Mouse (Mus musculus): Measurements from ENCODE around the gene Chrna1. TPM values are rescaled to one million over a fixed set of nuclear protein-coding genes. Genes with fewer than 3 reads are reported as not detected.

Chrna1 gene
- polyA plus RNA-seq, 1 experiment, result 0.66 TPM

- 66% methylated on average over 5 of the region's 5 CpGs for WGBS
- TF ChIP-seq CTCF (IDR thresholded peaks at IDR 0.05; ENCODE audit: insufficient read depth, low read length), result no peak
- TF ChIP-seq POLR2A (IDR thresholded peaks at IDR 0.05; ENCODE audit: borderline replicate concordance, extremely low read depth, low read depth, low read length), result no peak
- H3K4me1 ChIP-seq (ENCODE audit: control insufficient read depth, insufficient read depth, low read length), result peaks cover 10% of the 10 kb centered on the region
- no peak for DNase-seq
- no peak overlapping the region for H3K4me3 ChIP-seq (replicated peaks; ENCODE audit: extremely low read depth, low read depth, low read length)
Measured at GRCm38 (mm10) chr2:73596326-73596725, 16.2 kb upstream of the Chrna1 start.

- DNase-seq, result no peak
- Histone ChIP-seq H3K4me3 (replicated peaks; ENCODE audit: extremely low read depth, low read depth, low read length) (no peak overlapping the region), H3K4me1 (ENCODE audit: control insufficient read depth, insufficient read depth, low read length) (peaks cover 10% of the 10 kb centered on the region)
- WGBS, result 52% methylated on average over 2 of the region's 2 CpGs
- no peak for TF ChIP-seq CTCF (IDR thresholded peaks at IDR 0.05; ENCODE audit: insufficient read depth, low read length)
- no peak for TF ChIP-seq POLR2A (IDR thresholded peaks at IDR 0.05; ENCODE audit: borderline replicate concordance, extremely low read depth, low read depth, low read length)
Measured at GRCm38 (mm10) chr2:73593101-73593439, 12.9 kb upstream of the Chrna1 start.

DNA sequence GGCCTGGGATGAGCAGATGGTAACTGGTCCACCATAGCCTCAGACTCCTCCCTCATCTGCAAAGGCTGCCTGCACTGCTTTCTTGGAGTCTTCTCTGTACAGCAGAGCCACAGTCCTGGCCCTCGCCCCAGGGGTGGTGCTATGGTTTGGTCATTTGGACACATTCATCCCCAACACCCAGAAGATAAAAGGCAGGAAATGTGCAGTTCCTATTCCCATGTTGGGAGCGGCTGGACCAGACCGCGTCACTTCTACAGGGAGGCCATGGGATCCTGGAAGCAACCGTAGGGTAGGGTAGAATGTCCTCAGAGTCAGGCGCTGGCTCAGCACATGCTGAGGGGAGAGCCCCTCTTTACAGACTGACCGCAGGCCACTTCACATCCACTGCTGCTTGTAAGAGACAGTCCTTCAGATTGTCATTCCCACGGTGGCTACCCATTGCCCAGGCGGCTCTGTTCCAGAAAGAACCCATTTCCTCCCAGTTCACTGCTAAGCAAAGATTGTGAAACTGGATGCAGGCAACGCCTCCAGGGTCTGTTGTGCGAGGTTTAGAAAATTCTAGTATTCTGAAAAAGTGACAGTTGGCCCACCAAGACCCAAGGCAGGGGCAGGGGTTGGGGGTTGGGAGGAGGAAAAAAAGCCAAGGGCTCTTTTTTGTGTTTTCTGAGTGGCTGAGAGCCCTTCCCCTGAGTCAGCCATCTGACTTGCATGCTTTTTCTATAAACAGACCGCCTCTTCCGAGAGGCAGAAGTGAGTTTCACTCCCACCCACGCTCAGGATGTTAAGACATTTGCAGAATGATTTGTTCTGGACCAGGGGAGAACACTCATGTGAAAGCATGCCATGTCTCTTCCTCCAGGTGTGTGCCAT lies 12.3 kb upstream of the Chrna1 start:
- peak overlapping the region; percentile 29 for H3K4me3 ChIP-seq (replicated peaks; ENCODE audit: extremely low read depth, low read depth, low read length)
- DNase-seq, result peak; percentile 49
- H3K4me1 ChIP-seq (ENCODE audit: control insufficient read depth, insufficient read depth, low read length), result peaks cover 10% of the 10 kb centered on the region
- TF ChIP-seq POLR2A (IDR thresholded peaks at IDR 0.05; ENCODE audit: borderline replicate concordance, extremely low read depth, low read depth, low read length), result 0 out of 2 replicates have a peak, but pooled peaks have one; percentile 58
- TF ChIP-seq CTCF (IDR thresholded peaks at IDR 0.05; ENCODE audit: insufficient read depth, low read length), result no peak
- WGBS, result 23% methylated on average over 14 of the region's 14 CpGs

DNA sequence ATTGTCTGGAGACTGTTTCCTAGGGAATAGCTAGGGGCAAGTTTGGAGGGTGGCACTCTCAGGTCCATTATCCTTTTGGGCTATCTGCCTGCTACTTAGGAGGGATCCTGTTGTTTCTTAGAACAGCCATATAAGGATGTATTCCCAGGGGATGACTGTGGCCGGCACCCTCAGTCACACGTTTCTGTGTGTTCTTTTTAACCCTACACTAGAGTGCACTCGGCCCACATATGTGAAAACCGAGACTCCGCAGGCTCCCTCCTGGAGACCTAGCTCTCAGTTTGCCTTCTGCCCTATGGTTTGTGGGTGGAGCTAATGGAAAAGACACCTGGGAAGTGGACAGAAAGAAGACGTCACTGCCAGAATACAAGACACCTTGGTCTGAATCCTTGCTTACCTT lies 11.1 kb upstream of the Chrna1 start:
- TF ChIP-seq POLR2A (IDR thresholded peaks at IDR 0.05; ENCODE audit: borderline replicate concordance, extremely low read depth, low read depth, low read length), result no peak
- TF ChIP-seq CTCF (IDR thresholded peaks at IDR 0.05; ENCODE audit: insufficient read depth, low read length), result no peak
- DNase-seq, result no peak
- Histone ChIP-seq H3K4me3 (replicated peaks; ENCODE audit: extremely low read depth, low read depth, low read length) (no peak overlapping the region), H3K4me1 (ENCODE audit: control insufficient read depth, insufficient read depth, low read length) (peaks cover 8% of the 10 kb centered on the region)
- 65% methylated on average over 6 of the region's 6 CpGs for WGBS

DNA sequence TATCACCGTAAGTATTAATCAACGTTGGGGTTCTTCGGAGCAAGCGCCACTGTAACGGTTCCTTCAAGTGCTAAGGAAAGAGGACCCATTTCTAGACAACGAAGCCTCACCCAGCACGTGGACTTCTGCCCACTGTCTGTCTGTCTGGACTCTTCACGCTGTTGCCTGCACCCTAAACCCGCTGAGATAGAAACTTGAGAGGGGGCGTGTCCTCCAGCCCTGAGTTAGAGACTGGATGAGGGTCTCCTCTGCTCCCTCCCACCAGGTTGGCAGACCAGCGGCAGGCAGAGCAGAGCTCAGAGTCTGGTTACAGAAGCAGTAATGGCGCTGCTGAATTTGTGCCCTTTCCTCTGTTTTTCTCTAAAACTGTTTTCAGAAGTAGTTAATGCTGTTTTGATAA lies 10.0 kb upstream of the Chrna1 start:
- H3K4me1 ChIP-seq (ENCODE audit: control insufficient read depth, insufficient read depth, low read length), result peaks cover 8% of the 10 kb centered on the region
- H3K4me3 ChIP-seq (replicated peaks; ENCODE audit: extremely low read depth, low read depth, low read length), result no peak overlapping the region
- 41% methylated on average over 12 of the region's 12 CpGs for WGBS
- no peak for DNase-seq
- TF ChIP-seq CTCF (IDR thresholded peaks at IDR 0.05; ENCODE audit: insufficient read depth, low read length) (no peak), POLR2A (IDR thresholded peaks at IDR 0.05; ENCODE audit: borderline replicate concordance, extremely low read depth, low read depth, low read length) (no peak)

- 49% methylated on average over 2 of the region's 2 CpGs for WGBS
- Histone ChIP-seq H3K4me1 (ENCODE audit: control insufficient read depth, insufficient read depth, low read length) (peaks cover 8% of the 10 kb centered on the region), H3K4me3 (replicated peaks; ENCODE audit: extremely low read depth, low read depth, low read length) (no peak overlapping the region)
- TF ChIP-seq POLR2A (IDR thresholded peaks at IDR 0.05; ENCODE audit: borderline replicate concordance, extremely low read depth, low read depth, low read length), result no peak
- TF ChIP-seq CTCF (IDR thresholded peaks at IDR 0.05; ENCODE audit: insufficient read depth, low read length), result no peak
- no peak for DNase-seq
Measured at GRCm38 (mm10) chr2:73588951-73589350, 8.8 kb upstream of the Chrna1 start.

- Histone ChIP-seq H3K4me3 (replicated peaks; ENCODE audit: extremely low read depth, low read depth, low read length) (no peak overlapping the region), H3K4me1 (ENCODE audit: control insufficient read depth, insufficient read depth, low read length) (peaks cover 1% of the 10 kb centered on the region; the same call in 1 of the 2 replicates)
- no peak for DNase-seq
- TF ChIP-seq POLR2A (IDR thresholded peaks at IDR 0.05; ENCODE audit: borderline replicate concordance, extremely low read depth, low read depth, low read length) (no peak), CTCF (IDR thresholded peaks at IDR 0.05; ENCODE audit: insufficient read depth, low read length) (no peak)
- 37% methylated on average over 4 of the region's 4 CpGs for WGBS
Measured at GRCm38 (mm10) chr2:73587109-73587506, 7.0 kb upstream of the Chrna1 start.

DNA sequence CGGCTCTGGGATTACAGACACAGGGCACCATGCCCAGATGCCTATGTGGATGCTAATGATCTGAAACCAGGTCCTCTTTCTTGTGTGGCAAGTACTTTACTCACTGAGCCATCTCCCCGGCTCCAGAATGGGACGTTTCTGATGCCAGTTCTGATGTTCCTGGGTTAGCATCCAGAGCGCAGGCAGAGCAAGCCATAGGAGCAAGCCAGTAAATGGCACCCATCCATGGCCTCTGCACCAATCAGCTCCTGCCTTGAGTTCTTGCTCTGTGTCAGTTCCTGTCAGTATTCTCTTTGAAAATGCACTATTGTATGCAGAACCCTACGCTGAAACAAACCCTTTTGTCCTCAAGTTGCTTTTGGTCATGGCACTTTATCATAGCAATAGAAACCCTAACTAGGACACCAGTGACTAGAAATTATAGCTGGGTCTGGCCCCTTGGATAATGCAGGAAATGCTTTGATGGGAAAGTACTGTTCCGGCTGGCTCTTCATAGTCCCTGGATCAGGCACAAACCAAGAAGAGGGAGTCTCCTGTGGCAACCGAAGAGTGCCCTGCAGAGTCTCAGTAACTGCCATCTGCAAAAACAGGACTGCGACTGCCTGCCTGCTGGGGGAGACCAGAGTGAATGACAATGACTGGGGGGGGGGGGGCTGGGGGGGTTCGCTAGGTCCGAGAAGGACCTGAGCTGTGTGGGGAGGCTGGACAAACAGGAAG lies 6.4 kb upstream of the Chrna1 start:
- no peak for TF ChIP-seq CTCF (IDR thresholded peaks at IDR 0.05; ENCODE audit: insufficient read depth, low read length)
- TF ChIP-seq POLR2A (IDR thresholded peaks at IDR 0.05; ENCODE audit: borderline replicate concordance, extremely low read depth, low read depth, low read length), result no peak
- Histone ChIP-seq H3K4me1 (ENCODE audit: control insufficient read depth, insufficient read depth, low read length) (no peaks in the 10 kb centered on the region), H3K4me3 (replicated peaks; ENCODE audit: extremely low read depth, low read depth, low read length) (no peak overlapping the region)
- WGBS, result 48% methylated on average over 10 of the region's 10 CpGs
- DNase-seq, result no peak

GRCm38 (mm10) chr2:73585347-73585831 lies 5.3 kb upstream of the Chrna1 start:
- H3K4me1 ChIP-seq (ENCODE audit: control insufficient read depth, insufficient read depth, low read length), result no peaks in the 10 kb centered on the region
- peak; percentile 31 for DNase-seq
- WGBS, result 24% methylated on average over 12 of the region's 12 CpGs
- H3K4me3 ChIP-seq (replicated peaks; ENCODE audit: extremely low read depth, low read depth, low read length), result peak overlapping the region; percentile 97
- TF ChIP-seq CTCF (IDR thresholded peaks at IDR 0.05; ENCODE audit: insufficient read depth, low read length), result no peak
- TF ChIP-seq POLR2A (IDR thresholded peaks at IDR 0.05; ENCODE audit: borderline replicate concordance, extremely low read depth, low read depth, low read length), result no peak

Data from lung, adult 2 months (tissue).